Mouse (Mus musculus) neural tube, embryonic 11.5 days (tissue): ENCODE data around the gene Yars2. TPM values are rescaled to one million over a fixed set of nuclear protein-coding genes. Genes with fewer than 3 reads are reported as not detected.
"Not testable (repeated sequence)": the region's sequence is repeated elsewhere in the genome, so short reads cannot be mapped to it uniquely, and the experiment has no call there.

Source experiments
- ATAC-seq: fragments of 200-750 bp; cut with Nextera tagmentation; 2 replicates; pipeline ENCODE4 v1.8.0; 2017; ENCODE audit warnings: moderate number of reproducible peaks, mild to moderate bottlenecking, moderate TSS enrichment, moderate library complexity; ENCODE audit not compliant: insufficient read depth, low FRiP score, low TSS enrichment
- DNase-seq: peaks from one replicate; pipeline ENCODE4 v3.0.0-alpha.2; 2015; ENCODE audit warnings: low spot score
- H3K27ac ChIP-seq: fragments of 300-500 bp; sonication (generic); 2 replicates; pipeline ENCODE4 v1.5.1; 2014; ENCODE audit warnings: low read depth, mild to moderate bottlenecking, low read length
- H3K27me3 ChIP-seq: fragments of 300-500 bp; sonication (generic); 2 replicates; pipeline ENCODE4 v1.6.1; 2014; ENCODE audit warnings: mild to moderate bottlenecking, low read length, mixed read lengths; ENCODE audit not compliant: control insufficient read depth, insufficient read depth
- H3K36me3 ChIP-seq: fragments of 300-500 bp; sonication (generic); 2 replicates; pipeline ENCODE4 v1.6.1; 2014; ENCODE audit warnings: mild to moderate bottlenecking, low read length, moderate library complexity, mixed read lengths; ENCODE audit not compliant: control insufficient read depth, insufficient read depth
- H3K4me1 ChIP-seq: fragments of 300-500 bp; sonication (generic); 2 replicates; pipeline ENCODE4 v1.6.1; 2014; ENCODE audit warnings: low read length, mixed read lengths; ENCODE audit not compliant: control insufficient read depth, insufficient read depth
- H3K4me2 ChIP-seq: fragments of 300-500 bp; sonication (generic); 2 replicates; pipeline ENCODE4 v1.6.1; 2014; ENCODE audit warnings: low read depth, mild to moderate bottlenecking, moderate library complexity
- H3K4me3 ChIP-seq: fragments of 300-500 bp; sonication (generic); 2 replicates; pipeline ENCODE4 v1.5.1; 2014; ENCODE audit warnings: low read depth, low read length
- H3K9ac ChIP-seq: fragments of 300-500 bp; sonication (generic); 2 replicates; pipeline ENCODE4 v1.6.1; 2014; ENCODE audit warnings: mild to moderate bottlenecking, low read length
- H3K9me3 ChIP-seq: fragments of 300-500 bp; sonication (generic); 2 replicates; pipeline ENCODE4 v1.6.1; 2016; ENCODE audit warnings: low read length; ENCODE audit not compliant: control insufficient read depth
- WGBS: fragments of 180-500 bp; shearing (Covaris S2); extraction: QIAGEN DNeasy Blood & Tissue Kit; methylation state at CpG from one replicate; pipeline ENCODE4 v1.1.7; 2014; 5-methylcytosine and 5-hydroxymethylcytosine counted together
- polyA plus RNA-seq: library from polyadenylated mRNA; unstranded; fragments of >200 nt; fragmentation: Nextera tagmentation; extraction: Ambion mirVana; gene quantifications from 2 replicates; pipeline ENCODE4 v1.2.1, GENCODE M21; 2014

The Yars2 gene
- polyA plus RNA-seq, 1 experiment from 2014 or later: 36.9 TPM

- Histone ChIP-seq H3K4me3 (peak within 1 kb of the TSS; percentile 88), H3K36me3 (peaks cover under 1% of the 10 kb centered on the region; the same call in 1 of the 2 replicates), H3K9me3 (no peaks in the 10 kb centered on the region), H3K4me2 (peak within 1 kb of the TSS; percentile 57), H3K4me1 (0 out of 2 replicates have a peak, but pooled peaks cover 5% of the 10 kb centered on the region), H3K27me3 (no peaks in the 10 kb centered on the region), H3K27ac (peak within 1 kb of the TSS; percentile 85), H3K9ac (peak within 1 kb of the TSS; percentile 91)
- ATAC-seq (peak; percentile 99), DNase-seq (peak; percentile 94)
- under 1% methylated on average over 54 of the region's 55 CpGs for WGBS
Observed at GRCm38 (mm10) chr16:16358481-16359100, 55.8 kb downstream of the Yars2 start, which contains the start of gene Dnm1l. Gene Dnm1l, minus strand, starts transcription at chr16:16358959.

GRCm38 (mm10) chr16:16359101-16359482, 56.3 kb downstream of the Yars2 start:
- not testable (repeated sequence) for H3K9ac ChIP-seq, H3K9me3 ChIP-seq, H3K4me1 ChIP-seq, H3K27me3 ChIP-seq, DNase-seq, H3K36me3 ChIP-seq, H3K27ac ChIP-seq
- peak overlapping the region; percentile 88 for H3K4me3 ChIP-seq
- WGBS: 53% methylated on average over 9 of the region's 9 CpGs
- peak; percentile 49; the same call in 1 of the 2 replicates for ATAC-seq
- H3K4me2 ChIP-seq: 0 out of 2 replicates have a peak overlapping the region, but pooled peaks have one; percentile 22

Other genes starting within 250 kb of the Yars2 start
- gene Pkp2, start 89.6 kb upstream of the Yars2 start, polyA plus RNA-seq: 3.5 and 4.8 TPM in 2 replicates
- 74.1 and 80.9 TPM in 2 replicates for gene Dnm1l, start 56.0 kb downstream of the Yars2 start, polyA plus RNA-seq